Mouse (Mus musculus): ENCODE measurements at regions not wholly inside any gene's neighbourhood (a gene's known extent, or its start where the extent isn't known, plus 50 kb on each side); places are given as distances from the start of the nearest gene placed in this dataset.

DNA sequence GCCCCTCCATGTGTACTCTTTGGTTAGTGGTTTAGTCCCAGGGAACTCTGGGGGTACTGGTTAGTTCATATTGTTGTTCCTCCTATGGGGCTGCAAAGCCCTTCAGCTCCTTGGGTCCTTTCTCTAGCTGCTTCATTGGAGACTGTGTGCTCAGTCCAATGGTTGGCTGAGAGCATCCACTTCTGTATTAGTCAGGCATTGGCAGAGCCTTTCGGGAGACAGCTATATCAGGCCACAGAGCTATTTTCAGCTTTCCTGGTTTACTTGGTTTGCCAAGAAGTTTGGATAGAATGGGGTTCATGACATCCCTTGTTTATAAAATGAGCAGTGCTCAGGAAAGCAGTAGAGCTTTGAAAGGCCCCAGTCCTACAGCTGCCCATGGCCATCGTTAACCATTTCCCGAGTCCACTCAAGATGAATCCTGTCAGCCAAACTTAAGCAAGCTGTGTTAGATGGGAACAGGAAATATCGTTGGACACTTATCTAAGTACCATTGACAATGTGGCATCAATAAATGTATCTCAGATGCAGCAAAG lies 126.7 kb upstream of the Tdrd3 start:
- TF ChIP-seq CTCF (IDR thresholded peaks at IDR 0.05), result no peak
- TF ChIP-seq EP300 (IDR thresholded peaks at IDR 0.05; ENCODE audit: insufficient read depth, low read depth, low read length), result no peak

Data from heart, adult 2 months (tissue).